Mouse (Mus musculus): ENCODE data around the gene Epop.
"Not testable (repeated sequence)": the region's sequence is repeated elsewhere in the genome, so short reads cannot be mapped to it uniquely, and the experiment has no call there.

The Epop gene

DNA sequence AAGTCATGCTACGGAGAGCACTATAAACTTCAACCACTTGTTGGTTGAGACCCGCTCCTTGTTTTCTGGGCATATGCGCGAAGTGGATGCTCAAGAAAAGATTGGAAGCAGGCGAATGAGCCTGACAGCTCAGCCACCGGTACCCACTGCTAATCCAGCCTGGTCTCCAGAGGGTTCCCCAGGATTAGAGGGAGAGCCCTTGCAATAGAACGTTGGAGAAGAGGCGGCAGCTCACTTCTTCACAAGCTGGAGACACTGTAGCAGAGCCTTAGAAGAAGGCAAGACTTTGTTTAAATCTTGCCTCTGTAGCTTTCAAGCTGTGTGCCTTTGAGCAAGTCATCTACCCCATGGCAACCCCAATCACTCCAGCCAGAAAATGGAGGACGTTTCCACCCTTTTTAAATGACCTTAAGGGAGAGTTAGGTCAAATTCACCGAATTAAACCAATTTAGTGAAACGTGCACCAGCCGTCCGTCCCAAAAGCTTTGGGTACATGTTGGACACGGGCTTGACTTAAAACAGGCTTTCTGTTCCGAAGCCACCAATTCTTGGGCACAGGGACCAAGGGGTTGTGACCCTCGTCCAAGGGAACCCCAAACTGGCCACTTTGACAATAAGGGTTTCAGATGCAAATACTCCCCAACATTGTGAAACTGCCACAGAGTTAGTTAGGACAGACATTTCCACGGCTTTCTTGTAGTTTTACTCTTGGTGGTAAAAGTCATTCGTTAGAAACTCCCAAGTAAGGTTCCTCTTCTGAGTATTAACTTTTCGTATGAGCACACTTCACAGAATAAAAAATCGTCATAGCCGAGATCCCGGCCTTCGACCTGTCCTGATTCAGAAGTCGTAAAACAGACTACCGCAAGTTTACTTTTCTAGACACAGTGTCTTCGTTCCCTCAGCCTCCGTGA is 31.5 kb upstream of the Epop start:
- DNase-seq (ENCODE audit: low spot score in 2 of 2) = no peak

DNA sequence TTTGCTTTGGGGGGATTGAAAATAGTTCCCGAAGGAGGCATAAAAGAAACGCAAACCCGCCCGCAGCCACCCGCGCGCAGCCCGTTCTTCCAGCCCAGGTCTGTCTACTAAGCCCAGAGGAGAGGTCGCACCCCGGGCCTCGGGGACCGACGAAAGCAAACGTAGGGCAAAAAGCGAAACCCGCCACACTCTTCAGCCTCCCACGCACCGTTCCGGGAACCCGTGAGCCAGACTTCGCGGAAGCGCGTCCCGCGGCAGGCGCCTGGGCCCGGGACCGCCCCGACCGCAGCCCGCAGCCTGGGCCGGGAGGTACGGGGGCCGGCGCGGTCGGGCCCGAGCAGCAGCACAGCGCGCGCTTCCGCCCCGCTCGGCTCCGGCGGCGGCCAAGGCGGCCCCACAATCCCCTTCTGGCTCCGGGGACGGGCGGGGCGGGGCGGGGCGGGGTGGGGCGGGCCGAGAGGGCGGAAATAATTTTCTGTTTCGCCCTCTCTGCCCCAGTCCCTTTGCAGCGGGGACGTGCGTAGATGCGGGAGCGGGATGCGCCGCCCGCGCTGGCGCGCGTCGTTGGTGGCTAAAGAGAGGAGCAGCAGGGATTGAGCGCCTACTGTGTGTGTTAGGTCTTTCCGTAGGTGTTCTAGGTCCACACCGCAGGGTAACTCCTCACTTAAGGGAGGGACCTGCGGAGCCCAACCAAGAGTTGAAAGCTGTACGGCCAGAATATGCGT is 30.6 kb upstream of the Epop start:
- DNase-seq (ENCODE audit: low spot score in 2 of 2) = peak; percentile 71 to 72

DNA sequence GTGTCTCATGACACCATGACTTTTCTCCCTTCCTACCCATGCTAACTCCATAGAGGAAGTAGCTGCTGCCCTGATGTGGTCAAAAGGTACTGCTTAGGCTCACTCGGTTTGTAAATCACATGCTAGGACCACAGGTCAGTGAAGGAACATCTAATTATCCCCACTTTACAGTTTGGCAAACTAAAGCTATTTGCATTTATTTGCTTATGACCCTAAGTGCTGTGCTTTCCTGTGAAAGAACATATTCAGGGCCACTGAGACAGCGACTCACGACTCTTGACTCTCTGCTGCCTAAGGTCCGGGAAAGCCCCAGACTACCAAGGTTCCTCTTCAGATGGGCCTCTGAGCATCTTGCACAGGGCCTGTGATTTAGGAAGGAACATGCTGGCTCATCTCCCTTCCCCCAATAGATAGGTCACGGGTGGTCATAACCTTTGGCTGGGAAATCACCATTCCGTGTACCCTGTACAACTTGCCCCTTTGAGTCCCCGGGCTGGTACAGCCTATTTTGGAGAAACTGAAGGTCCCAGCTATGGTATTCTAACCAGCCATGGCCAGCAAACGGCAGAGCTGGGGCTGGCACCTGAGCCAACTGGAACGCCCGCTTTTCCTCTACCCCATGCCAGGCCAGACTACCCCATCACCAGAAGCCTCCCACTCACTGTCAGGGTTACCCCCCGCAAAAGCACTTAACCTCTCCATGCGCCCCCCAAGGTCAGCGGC is 29.9 kb upstream of the Epop start:
- no peak for DNase-seq (ENCODE audit: low spot score in 2 of 2)

DNA sequence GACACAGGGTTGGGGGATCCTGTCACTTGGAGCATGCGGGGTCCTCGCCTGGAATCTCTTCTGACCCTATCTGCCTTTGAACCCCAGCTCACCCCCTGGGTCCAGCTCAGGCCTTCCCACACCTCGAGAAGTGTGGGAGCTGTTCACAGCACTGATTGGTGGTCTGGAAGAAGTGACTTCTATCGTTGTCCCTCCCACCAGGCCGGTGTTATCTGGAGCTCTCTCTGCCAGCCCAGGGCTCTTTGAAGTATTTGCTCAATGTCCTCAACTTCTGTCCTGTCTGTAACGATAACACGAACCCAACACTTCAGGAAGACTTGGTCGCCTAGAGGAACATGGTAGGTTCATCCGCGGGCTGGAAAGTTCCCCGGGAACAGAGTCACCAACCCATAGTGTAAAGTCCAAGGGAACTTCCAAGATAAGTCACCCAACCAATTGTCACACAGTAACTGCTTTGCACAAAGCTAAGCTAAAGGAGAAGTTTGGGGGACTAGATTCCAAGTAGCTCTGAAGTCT is 29.3 kb upstream of the Epop start:
- no peak for DNase-seq (ENCODE audit: low spot score in 2 of 2)

DNA sequence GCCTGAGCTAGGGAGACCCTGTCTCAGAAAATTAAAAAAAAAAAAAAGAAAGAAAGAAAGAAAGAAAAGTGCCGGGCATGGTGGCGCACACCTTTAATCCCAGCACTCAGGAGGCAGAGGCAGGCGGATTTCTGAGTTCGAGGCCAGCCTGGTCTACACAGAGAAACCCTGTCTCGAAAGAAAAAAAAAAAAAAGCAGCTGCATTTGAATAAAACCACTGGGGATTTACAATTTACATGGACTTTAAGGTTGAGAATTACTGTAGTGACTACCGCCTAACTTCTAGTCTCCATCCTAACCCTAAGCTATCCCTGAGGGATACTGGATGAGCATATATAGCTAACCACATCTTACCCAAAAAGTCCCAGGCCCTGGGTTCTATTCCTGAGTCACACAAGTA is 28.5 kb upstream of the Epop start:
- DNase-seq (ENCODE audit: low spot score in 2 of 2) = not testable (repeated sequence)

DNA sequence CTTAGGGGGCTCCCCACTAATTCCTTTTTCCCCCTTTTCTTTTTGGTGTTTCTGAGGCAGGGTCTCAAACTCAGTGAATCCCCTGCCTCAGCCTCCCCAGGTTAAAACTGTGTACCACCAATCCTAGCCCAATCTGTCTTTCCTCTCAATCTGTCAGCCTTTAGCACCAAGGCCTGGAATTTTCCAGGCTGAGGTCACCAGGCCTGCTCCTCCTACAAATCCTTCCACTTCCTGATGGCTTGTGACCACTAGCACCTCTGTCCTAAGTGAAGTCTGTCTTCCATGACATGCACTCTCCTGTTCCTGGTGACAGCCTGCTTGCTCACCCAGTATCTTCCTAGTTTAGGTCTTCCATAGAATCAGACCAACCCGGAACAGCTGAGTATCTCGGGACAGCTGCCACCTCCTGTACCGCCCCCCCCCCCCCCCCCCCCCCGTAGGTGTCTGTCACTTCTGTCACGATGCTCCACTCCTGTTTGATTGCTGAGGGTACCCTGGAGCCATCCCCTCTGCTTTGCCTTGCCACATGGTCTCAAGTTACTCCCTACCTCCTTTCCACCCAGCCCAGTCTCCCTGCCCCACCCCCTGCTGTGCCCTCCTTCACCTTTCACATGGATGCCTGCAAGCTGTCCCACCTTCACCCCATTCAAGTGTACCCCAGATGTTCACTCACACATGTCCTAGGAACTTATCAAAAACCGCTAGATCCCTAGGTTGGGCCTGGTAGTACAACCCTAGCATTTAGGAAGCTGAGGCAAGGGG is 27.9 kb upstream of the Epop start:
- DNase-seq (ENCODE audit: low spot score in 2 of 2) = no peak

DNA sequence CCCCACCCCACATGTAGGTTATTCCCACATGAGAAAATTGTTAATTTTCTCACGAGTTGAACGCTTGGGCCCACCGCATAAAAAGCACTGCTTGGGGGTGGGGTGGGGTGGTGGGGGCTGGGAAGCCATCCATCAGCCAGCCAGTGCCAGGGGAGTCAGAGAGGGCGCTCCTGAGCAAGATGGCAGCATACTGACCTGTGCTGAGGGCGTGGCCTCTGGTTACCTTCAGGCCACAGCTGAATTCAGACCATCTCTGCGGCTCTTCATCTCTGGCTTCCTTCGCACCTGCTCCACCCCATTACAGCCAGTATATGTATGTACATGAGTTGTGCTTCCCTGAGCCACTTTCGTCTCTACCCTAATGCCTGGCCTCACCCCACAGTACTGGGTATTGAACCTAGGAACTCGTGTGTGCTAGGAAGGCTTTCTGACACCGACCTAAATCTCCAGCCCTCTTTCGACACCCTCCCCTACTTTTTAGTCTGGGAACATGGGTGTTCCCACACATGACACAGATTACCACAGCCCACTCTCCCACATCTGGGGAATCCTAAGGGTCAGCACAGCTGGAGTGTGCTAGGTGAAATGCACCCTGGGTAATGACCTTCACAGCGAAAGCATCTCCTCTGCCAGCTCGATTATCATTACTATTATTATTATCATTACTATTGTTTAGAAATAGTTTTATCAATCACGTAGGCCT is 26.9 kb upstream of the Epop start:
- no peak for DNase-seq (ENCODE audit: low spot score in 2 of 2)

DNA sequence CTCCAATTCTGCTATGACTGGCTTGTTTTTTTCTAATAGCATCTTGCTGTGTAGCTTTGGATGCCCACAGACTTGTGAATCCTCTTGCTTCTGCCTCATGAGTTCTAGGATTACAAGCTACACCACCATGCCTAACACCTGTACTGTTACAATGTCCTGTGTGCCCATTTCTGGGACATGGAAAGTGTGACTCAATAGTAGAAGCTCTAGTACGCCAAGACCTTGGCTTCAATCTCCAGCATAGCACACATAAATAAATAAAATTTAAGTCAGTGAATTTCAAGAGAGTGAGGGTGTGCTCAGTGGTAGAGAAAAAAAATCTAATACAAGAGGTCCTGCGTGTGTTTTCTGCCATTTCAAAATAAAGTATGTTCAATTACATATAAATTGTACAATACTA is 24.7 kb upstream of the Epop start:
- DNase-seq (ENCODE audit: low spot score in 2 of 2) = no peak

DNA sequence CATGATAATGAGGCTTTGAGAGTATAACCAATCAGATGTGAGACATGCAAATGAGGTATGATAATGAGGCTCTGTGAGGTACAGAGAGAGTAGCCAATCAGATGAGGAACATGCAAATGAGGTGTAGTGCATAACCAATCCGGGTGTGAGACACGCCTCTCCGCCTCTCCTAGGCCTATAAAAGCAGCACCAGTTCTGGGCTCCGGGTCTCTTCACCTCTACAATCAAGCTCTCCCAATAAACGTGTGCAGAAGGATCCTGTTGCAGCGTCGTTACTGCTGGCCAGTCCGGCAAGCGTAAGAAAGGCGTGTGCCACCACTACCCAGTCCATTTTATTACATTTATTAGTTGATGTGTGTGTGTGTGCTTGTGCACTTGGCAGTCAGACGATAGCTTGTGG is 23.9 kb upstream of the Epop start:
- DNase-seq (ENCODE audit: low spot score in 2 of 2) = not testable (repeated sequence)

DNA sequence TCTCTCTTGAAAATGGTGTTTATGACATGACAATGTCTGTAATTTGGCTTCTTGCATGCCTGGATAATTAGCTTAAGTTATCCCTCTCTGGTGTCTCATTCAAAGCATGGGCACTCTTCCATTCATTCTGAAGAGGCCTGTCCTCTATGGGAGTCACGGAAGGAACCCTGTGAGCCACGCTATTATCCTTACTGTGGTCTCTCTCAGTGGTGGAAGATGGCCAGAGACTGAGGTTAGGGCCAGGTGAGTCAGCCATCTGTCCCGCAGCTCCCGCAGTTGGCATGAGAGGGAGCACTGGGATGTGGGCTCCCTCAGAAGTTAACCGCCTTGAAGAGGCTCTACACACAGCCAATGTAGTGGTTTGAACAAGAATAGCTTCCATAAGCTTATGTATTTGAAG is 20.8 kb upstream of the Epop start:
- no peak for DNase-seq (ENCODE audit: low spot score in 2 of 2)

DNA sequence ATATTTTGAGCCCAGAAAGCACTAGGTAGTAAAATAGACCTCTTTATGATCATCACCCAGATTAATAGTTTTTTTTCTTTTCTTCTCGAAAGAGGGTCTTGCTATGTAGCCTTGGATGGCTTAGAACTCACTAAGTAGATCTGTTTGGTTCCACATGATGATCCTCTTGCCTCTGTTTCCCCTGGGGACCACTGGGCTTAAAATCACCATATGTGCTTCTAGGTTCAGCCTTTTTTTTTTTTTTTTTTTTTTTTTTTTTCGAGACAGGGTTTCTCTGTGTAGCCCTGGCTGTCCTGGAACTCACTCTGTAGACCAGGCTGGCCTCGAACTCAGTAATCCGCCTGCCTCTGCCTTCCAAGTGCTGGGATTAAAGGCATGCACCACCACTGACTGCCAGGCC is 19.0 kb upstream of the Epop start:
- not testable (repeated sequence) for DNase-seq (ENCODE audit: low spot score in 2 of 2)

DNA sequence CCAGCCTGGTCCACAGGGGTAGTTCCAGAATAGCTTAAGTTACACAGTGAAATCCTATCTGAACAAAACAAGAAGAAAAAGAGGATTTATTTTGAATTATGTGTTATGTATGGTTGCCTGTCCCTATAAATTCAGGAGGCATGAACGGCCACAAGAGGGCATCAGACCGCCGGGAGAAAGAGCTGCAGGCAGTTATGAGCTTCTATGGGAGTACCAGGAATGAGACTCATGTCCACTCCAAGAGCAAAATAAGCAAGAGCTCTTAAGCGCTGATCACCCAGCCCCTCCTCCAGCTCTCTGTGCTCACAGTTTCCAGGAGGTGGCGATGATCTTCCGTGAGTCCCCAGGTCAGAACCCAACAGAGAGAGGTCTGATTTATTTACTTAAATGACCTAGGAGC is 15.3 kb upstream of the Epop start:
- no peak for DNase-seq (ENCODE audit: low spot score in 2 of 2)

DNA sequence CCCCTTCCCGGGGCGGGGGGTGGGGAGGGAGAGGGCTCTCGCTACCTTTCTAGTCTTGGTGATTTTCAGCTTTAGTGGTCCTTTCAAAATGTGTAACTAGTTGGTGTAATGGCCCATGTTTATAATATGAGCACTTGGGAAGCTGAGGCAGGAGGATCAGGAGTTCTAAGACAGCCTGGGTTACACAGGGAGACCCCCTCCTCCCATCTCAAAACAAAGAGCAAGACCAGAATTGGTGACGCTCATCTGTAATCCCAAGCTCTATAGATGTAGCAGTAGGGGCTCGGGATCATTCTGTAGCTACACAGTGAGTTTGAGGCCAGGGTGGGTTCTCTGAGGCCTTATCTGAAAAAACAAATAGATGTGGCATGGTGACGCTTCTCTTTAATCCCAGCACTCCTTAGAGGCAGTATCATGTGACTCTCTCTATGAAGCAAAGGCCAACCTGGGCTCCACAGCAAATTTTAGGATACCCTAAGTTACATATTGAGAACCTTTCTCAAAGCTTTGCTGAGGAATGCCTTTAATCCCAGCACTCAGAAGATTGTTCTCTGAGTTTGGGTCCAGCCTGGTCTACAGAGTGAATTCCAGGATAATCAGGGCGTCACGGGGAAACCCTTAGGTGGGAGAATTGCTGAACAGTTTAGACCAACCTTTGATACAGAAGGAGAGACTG is 14.0 kb upstream of the Epop start:
- no peak for DNase-seq (ENCODE audit: low spot score in 2 of 2)

DNA sequence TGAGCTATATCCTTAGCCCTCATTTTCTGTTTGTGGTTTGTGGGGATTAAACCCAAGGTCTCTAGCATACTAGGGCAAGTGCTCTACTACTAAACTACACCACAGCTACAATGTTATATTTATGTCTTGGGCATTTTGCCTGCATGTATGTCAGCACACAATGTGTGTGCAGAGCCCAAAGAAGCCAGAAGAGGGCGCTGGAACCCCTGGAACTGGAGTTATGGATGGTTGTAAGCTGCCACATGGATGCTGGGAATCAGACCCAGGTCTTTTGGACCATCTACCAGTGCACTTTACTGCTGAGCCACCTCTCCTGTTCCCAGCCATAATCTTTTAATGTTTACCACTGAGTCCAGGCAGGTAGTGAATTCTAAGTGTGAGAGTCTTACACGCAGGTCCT is 13.2 kb upstream of the Epop start:
- no peak for DNase-seq (ENCODE audit: low spot score in 2 of 2)

DNA sequence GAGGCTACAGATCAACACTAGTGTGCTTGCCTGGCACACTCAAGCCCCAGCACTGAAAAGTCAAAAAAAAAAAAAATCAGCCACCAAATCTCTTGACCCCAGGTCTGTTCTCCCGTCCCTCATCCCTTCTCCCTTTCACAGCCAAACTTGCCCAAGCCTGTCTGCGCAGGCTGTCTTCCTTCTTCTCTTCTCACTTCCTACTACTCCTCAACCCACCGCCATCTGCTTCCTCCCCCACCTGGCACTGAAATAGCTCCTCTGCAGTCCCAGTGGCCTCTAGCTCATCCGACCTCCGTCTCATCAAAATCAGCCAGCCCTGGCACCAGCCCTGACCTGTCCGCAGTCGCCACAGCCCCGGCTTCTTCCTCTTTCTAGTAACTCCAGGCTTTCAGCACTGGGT is 12.2 kb upstream of the Epop start:
- DNase-seq (ENCODE audit: low spot score in 2 of 2) = no peak

DNA sequence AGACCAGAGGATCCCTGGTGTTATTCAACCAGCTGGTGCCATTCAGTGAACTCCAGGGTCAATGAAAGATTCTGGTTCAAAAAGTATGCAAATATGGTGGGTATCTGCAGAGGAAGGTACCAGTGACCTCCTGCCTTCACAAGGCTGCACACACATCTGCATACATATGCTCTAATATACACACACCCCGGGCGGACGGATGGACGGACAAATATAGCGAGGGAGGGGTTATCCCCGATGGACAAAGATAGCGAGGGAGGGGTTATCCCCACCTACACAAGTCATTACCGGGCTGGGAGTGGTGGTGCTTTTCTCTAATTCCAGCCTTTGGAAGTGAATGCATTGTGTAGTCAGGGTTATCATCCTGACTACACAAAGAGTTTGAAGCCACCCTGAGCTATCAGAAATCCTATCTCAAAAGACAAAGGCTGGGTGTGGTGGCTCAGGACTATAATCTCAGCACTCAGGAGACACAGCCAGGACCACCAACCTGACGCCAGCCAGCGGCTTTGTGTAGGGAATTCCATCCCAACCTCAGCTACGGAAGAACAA is 6.0 kb upstream of the Epop start:
- no peak for DNase-seq (ENCODE audit: low spot score in 2 of 2)

DNA sequence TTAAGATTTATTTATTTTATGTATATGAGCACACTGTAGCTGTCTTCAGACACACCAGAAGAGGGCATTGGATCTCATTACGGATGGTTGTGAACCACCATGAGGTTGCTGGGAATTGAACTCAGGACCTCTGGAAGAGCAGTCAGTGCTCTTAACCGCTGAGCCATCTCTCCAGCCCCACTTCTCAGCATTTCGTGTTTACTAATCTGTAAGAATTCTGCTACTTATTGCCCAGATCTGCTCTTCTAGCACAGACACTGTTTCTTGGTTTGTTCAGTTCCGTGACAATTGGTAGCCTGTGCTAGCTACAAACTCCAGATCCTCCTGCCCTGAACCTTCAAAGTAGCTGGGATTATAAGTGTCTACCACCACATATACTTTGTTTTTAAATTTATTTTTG is 2.9 kb upstream of the Epop start:
- DNase-seq (ENCODE audit: low spot score in 2 of 2) = not testable (repeated sequence)

DNA sequence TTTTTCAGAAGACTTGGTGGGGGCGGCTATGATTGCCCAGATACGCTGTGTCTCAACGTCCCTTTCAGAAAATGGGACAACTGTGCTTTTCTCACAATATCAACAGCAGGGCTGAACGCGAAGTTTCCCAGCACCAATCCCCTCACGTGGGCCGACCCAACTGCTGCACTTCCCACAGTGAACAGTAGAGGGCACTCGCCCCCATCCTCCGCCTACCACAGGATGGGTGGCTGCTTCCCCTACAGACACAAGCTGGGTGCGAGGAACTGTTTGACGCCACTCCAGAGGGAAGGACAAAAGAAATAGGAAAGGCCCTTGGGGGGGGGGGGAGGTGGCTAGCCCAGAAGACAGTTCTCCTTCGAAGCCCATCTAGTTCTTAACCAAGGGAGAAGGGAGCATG is 2.4 kb upstream of the Epop start:
- DNase-seq (ENCODE audit: low spot score in 2 of 2) = peak; percentile 74 to 85

DNA sequence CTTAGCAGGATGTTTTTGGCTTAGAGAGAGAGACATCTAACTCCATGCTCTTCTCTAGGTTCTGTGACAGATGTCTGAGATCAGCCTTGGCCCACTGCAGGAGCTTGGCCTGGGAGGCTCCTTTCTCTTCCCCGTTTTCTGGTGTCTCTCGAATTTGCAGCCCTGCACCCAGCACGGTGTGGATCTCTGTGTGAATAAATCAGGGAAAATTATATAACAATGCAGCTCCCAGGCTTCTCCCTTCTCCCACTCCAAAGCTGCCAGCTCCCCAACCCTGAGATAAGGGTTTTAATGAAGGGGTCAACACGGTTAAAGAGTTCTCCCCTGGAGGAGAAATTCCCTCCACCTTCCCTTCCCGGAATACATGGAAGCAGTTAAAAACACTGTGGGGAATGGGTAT is 2.0 kb upstream of the Epop start:
- no peak for DNase-seq (ENCODE audit: low spot score in 2 of 2)

DNA sequence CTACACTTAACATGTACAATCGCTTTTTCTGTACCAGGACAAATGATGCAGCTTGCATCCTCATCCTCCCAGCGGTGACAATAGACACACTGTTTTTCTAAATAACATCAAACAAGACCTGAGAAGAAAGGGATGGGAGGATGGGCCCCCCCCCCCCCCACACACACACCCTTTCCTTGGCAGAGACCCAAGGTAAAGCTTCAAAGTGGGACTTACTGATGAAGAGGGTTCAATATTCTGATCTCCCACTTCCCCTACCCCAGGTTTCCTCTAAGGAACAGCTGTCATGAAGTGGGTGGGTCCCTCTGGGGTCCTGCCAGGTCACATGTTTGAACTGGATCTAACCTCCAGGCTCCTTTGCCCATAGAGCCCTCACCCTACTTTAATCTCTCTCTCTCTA is 1.5 kb upstream of the Epop start:
- DNase-seq (ENCODE audit: low spot score in 2 of 2) = no peak
